Mouse (Mus musculus) megakaryocyte, embryonic 14.5 days (primary cell): ENCODE measurements around the gene Ttc7b.

ENCODE experiments used
- FLI1 ChIP-seq: IDR thresholded peaks from 2 replicates; pipeline ENCODE4 v1.6.1; 2012; ENCODE audit warnings: low read length, inconsistent platforms, mixed read lengths
- GATA1 ChIP-seq: IDR thresholded peaks from 3 replicates; pipeline ENCODE4 v1.6.1; 2012; ENCODE audit warnings: mixed read lengths, low read length, inconsistent platforms, borderline replicate concordance

GRCm38 (mm10) chr12:100290178-100290531, 230.5 kb downstream of the Ttc7b start:
- TF ChIP-seq GATA1 (no peak), FLI1 (no peak)
